Mouse (Mus musculus): ENCODE measurements around the gene Opn5. TPM values are rescaled to one million over a fixed set of nuclear protein-coding genes. Genes with fewer than 3 reads are reported as not detected.

Opn5 gene
- total and polyA plus RNA-seq, 3 experiments: not detected

DNA sequence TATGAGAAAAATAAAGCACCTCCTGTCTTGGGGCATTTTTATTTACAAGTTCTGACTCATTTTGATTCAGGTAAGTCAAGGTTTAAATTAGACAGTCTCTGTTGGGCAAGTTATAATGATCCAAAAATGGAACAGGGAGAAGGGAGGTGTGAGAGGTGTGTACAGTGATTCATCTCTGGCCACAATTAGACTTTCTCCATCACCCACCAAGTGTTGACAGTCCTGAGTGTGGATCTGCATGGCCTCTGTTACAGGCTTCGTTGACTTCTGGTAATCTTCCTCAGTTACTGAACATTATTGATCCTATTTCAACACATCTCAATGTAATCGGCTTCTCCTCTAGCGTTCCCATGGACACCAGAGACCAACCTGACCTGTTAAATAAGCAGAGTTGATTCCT, 32.2 kb upstream of the Opn5 start:
- H3K9me3 ChIP-seq (replicated peaks; ENCODE audit: low read length): no peaks in the 10 kb centered on the region
- no peak for DNase-seq (ENCODE audit: extremely low read depth)
- in situ Hi-C loops (cut with MboI; ENCODE audit: low pct_ligation_motif_present, low pct_unique_long_range_greater_than_20kb, low sequenced_read_pairs): no loop called here
- no peak overlapping the region for H3K9ac ChIP-seq (ENCODE audit: insufficient read depth, low read depth)
- H3K4me1 ChIP-seq (ENCODE audit: control insufficient read depth in 1 of 2, insufficient read depth in 2 of 2): no peaks in the 10 kb centered on the region
- no peaks in the 10 kb centered on the region for H3K36me3 ChIP-seq (replicated peaks in 1 of 2; ENCODE audit: control insufficient read depth in 1 of 2, insufficient read depth in 1 of 2, low read length in 1 of 2)
- H3K4me3 ChIP-seq (replicated peaks in 1 of 3; ENCODE audit: low read depth in 2 of 3, low read length in 2 of 3, poor library complexity in 1 of 3): no peak overlapping the region
- no peak overlapping the region for H3K27ac ChIP-seq (ENCODE audit: insufficient read depth, low read depth)
- no peak overlapping the region for H3K4me2 ChIP-seq (ENCODE audit: insufficient read depth, low read depth, poor library complexity, severe bottlenecking)
- dilution Hi-C loops (cut with MboI; ENCODE audit: extremely low pct_ligation_motif_present, extremely low pct_unique_long_range_greater_than_20kb, low sequenced_read_pairs): no loop called here
- TF ChIP-seq JUND (conservative IDR thresholded peaks at IDR 0.05; ENCODE audit: low read depth, low read length): no peak
- TF ChIP-seq CHD1 (IDR thresholded peaks at IDR 0.05; ENCODE audit: low read depth, low read length): no peak
- TF ChIP-seq TBP (conservative IDR thresholded peaks at IDR 0.05; ENCODE audit: low read depth, low read length): no peak
- no peak for TF ChIP-seq HCFC1 (IDR thresholded peaks at IDR 0.05; ENCODE audit: low read depth, low read length)
- no peak for TF ChIP-seq IRF4 (IDR thresholded peaks at IDR 0.05; ENCODE audit: low read depth, low read length)
- no peak for TF ChIP-seq CHD2 (IDR thresholded peaks at IDR 0.05; ENCODE audit: low read length)
- no peak for TF ChIP-seq CTCF (conservative IDR thresholded peaks at IDR 0.05 in 1 of 2, IDR thresholded peaks at IDR 0.05 in 1 of 2; ENCODE audit: low read depth in 2 of 2, low read length in 2 of 2)
- TF ChIP-seq ZC3H11A (IDR thresholded peaks at IDR 0.05; ENCODE audit: low read depth, low read length): no peak
- no peak for TF ChIP-seq PAX5 (IDR thresholded peaks at IDR 0.05; ENCODE audit: low read length)
- TF ChIP-seq UBTF (IDR thresholded peaks at IDR 0.05; ENCODE audit: low read depth, low read length): no peak
- TF ChIP-seq MAZ (IDR thresholded peaks at IDR 0.05; ENCODE audit: low read depth, low read length): no peak
- no peak for TF ChIP-seq TCF12 (IDR thresholded peaks at IDR 0.05; ENCODE audit: low read depth, low read length)
- H3K79me2 ChIP-seq (replicated peaks; ENCODE audit: control insufficient read depth, extremely low read depth, insufficient read depth, poor library complexity, severe bottlenecking): no peaks in the 10 kb centered on the region
- no peaks in the 10 kb centered on the region for H3K27me3 ChIP-seq (replicated peaks)

DNA sequence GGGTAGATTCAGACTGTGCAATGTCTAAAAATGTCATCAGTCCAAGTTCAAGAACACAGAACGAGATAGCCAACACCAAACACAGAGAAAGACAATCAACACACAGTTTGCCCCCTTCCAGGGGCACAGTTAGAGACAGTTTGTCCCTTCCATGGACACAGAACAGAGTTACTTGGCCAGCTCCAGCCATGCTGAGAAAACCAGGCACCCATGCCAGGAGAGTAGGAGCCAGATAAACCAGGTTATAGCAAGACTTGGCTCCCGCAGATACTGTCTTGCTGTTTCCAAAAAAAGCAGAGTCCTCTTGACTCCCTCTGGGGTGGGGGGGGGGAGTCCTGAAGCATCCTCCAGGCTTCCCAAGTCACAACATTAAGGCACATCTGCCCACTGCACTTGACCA, 19.0 kb upstream of the Opn5 start:
- H3K79me2 ChIP-seq (replicated peaks; ENCODE audit: control insufficient read depth, extremely low read depth, insufficient read depth, poor library complexity, severe bottlenecking): no peaks in the 10 kb centered on the region
- DNase-seq (ENCODE audit: extremely low read depth): no peak
- H3K36me3 ChIP-seq (replicated peaks in 1 of 2; ENCODE audit: control insufficient read depth in 1 of 2, insufficient read depth in 1 of 2, low read length in 1 of 2): no peaks in the 10 kb centered on the region
- dilution Hi-C loops (cut with MboI; ENCODE audit: extremely low pct_ligation_motif_present, extremely low pct_unique_long_range_greater_than_20kb, low sequenced_read_pairs) (no loop called here), in situ Hi-C loops (cut with MboI; ENCODE audit: low pct_ligation_motif_present, low pct_unique_long_range_greater_than_20kb, low sequenced_read_pairs) (no loop called here)
- no peaks in the 10 kb centered on the region for H3K4me1 ChIP-seq (ENCODE audit: control insufficient read depth in 1 of 2, insufficient read depth in 2 of 2)
- no peak overlapping the region for H3K4me3 ChIP-seq (replicated peaks in 1 of 3; ENCODE audit: low read depth in 2 of 3, low read length in 2 of 3, poor library complexity in 1 of 3)
- TF ChIP-seq BHLHE40 (IDR thresholded peaks at IDR 0.05; ENCODE audit: low read depth, low read length) (no peak), ZNF384 (IDR thresholded peaks at IDR 0.05; ENCODE audit: low read depth, low read length) (no peak), PAX5 (IDR thresholded peaks at IDR 0.05; ENCODE audit: low read length) (no peak), RAD21 (IDR thresholded peaks at IDR 0.05; ENCODE audit: low read depth, low read length) (no peak), ZKSCAN1 (IDR thresholded peaks at IDR 0.05; ENCODE audit: borderline replicate concordance, low read depth, low read length) (no peak), ZC3H11A (IDR thresholded peaks at IDR 0.05; ENCODE audit: low read depth, low read length) (no peak), MYC (IDR thresholded peaks at IDR 0.05; ENCODE audit: low read depth, low read length) (no peak), USF2 (conservative IDR thresholded peaks at IDR 0.05; ENCODE audit: low read depth, low read length) (no peak), UBTF (IDR thresholded peaks at IDR 0.05; ENCODE audit: low read depth, low read length) (no peak), CTCF (conservative IDR thresholded peaks at IDR 0.05 in 1 of 2, IDR thresholded peaks at IDR 0.05 in 1 of 2; ENCODE audit: low read depth in 2 of 2, low read length in 2 of 2) (no peak), MAZ (IDR thresholded peaks at IDR 0.05; ENCODE audit: low read depth, low read length) (no peak), MAFK (IDR thresholded peaks at IDR 0.05; ENCODE audit: insufficient replicate concordance, low read length) (no peak), SMC3 (IDR thresholded peaks at IDR 0.05; ENCODE audit: low read depth, low read length) (no peak), NELFE (IDR thresholded peaks at IDR 0.05; ENCODE audit: low read depth, low read length) (no peak), CHD1 (IDR thresholded peaks at IDR 0.05; ENCODE audit: low read depth, low read length) (no peak), EP300 (IDR thresholded peaks at IDR 0.05; ENCODE audit: low read length) (no peak)
- no peaks in the 10 kb centered on the region for H3K9me3 ChIP-seq (replicated peaks; ENCODE audit: low read length)
- no peak overlapping the region for H3K27ac ChIP-seq (ENCODE audit: insufficient read depth, low read depth)
- no peak overlapping the region for H3K9ac ChIP-seq (ENCODE audit: insufficient read depth, low read depth)
- H3K4me2 ChIP-seq (ENCODE audit: insufficient read depth, low read depth, poor library complexity, severe bottlenecking): no peak overlapping the region
- H3K27me3 ChIP-seq (replicated peaks): no peaks in the 10 kb centered on the region
